Mouse (Mus musculus) forebrain, embryonic 10.5 days (tissue): Measurements from ENCODE around the gene Grm7. TPM values are rescaled to one million over a fixed set of nuclear protein-coding genes. Genes with fewer than 3 reads are reported as not detected.

Experiments used
- DNase-seq: peaks from one replicate; pipeline ENCODE4 v3.0.0-alpha.2; 2017; ENCODE audit warnings: low spot score; ENCODE audit errors: extremely low spot score
- H3K27ac ChIP-seq: fragments of 300-500 bp; sonication (generic); 2 replicates; pipeline ENCODE4 v1.5.1; 2016; ENCODE audit warnings: mild to moderate bottlenecking
- H3K27me3 ChIP-seq: fragments of 300-500 bp; sonication (generic); 2 replicates; pipeline ENCODE4 v1.6.1; 2016; ENCODE audit warnings: mild to moderate bottlenecking; ENCODE audit not compliant: poor library complexity, severe bottlenecking
- H3K36me3 ChIP-seq: fragments of 300-500 bp; sonication (generic); replicated peaks from 2 replicates; pipeline ENCODE4 v1.6.1; 2016; ENCODE audit warnings: mild to moderate bottlenecking, moderate library complexity
- H3K4me1 ChIP-seq: fragments of 300-500 bp; sonication (generic); 2 replicates; pipeline ENCODE4 v1.6.1; 2016
- H3K4me3 ChIP-seq: fragments of 300-500 bp; sonication (generic); 2 replicates; pipeline ENCODE4 v1.5.1; 2016; ENCODE audit warnings: mild to moderate bottlenecking, moderate library complexity
- H3K9me3 ChIP-seq: fragments of 300-500 bp; sonication (generic); 2 replicates; pipeline ENCODE4 v1.6.1; 2016; ENCODE audit warnings: mild to moderate bottlenecking, moderate library complexity
- WGBS: fragments of 180-500 bp; shearing (Covaris S2); methylation state at CpG from one replicate; pipeline ENCODE4 v1.1.7; 2016; 5-methylcytosine and 5-hydroxymethylcytosine counted together
- polyA plus RNA-seq: library from polyadenylated mRNA; unstranded; fragments of >200 nt; fragmentation: Nextera tagmentation; extraction: Ambion mirVana; gene quantifications from 2 replicates; pipeline ENCODE4 v1.2.1, GENCODE M21; 2016

The Grm7 gene
- polyA plus RNA-seq, 1 experiment from 2014 or later, result 0.20 TPM

GRCm38 (mm10) chr6:111529985-111530384, 884.6 kb downstream of the Grm7 start:
- no peak for DNase-seq
- H3K4me1 ChIP-seq, result no peaks in the 10 kb centered on the region
- H3K9me3 ChIP-seq, result no peaks in the 10 kb centered on the region
- H3K4me3 ChIP-seq, result no peak overlapping the region
- H3K36me3 ChIP-seq, result no peaks in the 10 kb centered on the region
- no peaks in the 10 kb centered on the region for H3K27me3 ChIP-seq
- WGBS, result 95% methylated on average over 2 of the region's 2 CpGs
- no peak overlapping the region for H3K27ac ChIP-seq

GRCm38 (mm10) chr6:111558588-111558987, 913.2 kb downstream of the Grm7 start:
- H3K9me3 ChIP-seq, result no peaks in the 10 kb centered on the region
- H3K36me3 ChIP-seq, result no peaks in the 10 kb centered on the region
- DNase-seq, result no peak
- H3K27me3 ChIP-seq, result no peaks in the 10 kb centered on the region
- no peaks in the 10 kb centered on the region for H3K4me1 ChIP-seq
- H3K27ac ChIP-seq, result no peak overlapping the region
- 93% methylated on average over 1 of the region's 1 CpGs for WGBS
- H3K4me3 ChIP-seq, result no peak overlapping the region

- DNase-seq, result no peak
- Histone ChIP-seq H3K36me3 (no peaks in the 10 kb centered on the region), H3K9me3 (no peaks in the 10 kb centered on the region), H3K4me1 (no peaks in the 10 kb centered on the region), H3K27ac (no peak overlapping the region), H3K27me3 (no peaks in the 10 kb centered on the region), H3K4me3 (no peak overlapping the region)
- 69% methylated on average over 3 of the region's 3 CpGs for WGBS
Observed at GRCm38 (mm10) chr6:111559459-111559858, 914.1 kb downstream of the Grm7 start.

GRCm38 (mm10) chr6:111561347-111561746, 916.0 kb downstream of the Grm7 start:
- 95% methylated on average over 7 of the region's 7 CpGs for WGBS
- no peak overlapping the region for H3K4me3 ChIP-seq
- H3K9me3 ChIP-seq, result no peaks in the 10 kb centered on the region
- no peaks in the 10 kb centered on the region for H3K27me3 ChIP-seq
- no peaks in the 10 kb centered on the region for H3K4me1 ChIP-seq
- H3K27ac ChIP-seq, result no peak overlapping the region
- no peak for DNase-seq
- H3K36me3 ChIP-seq, result no peaks in the 10 kb centered on the region

GRCm38 (mm10) chr6:111571471-111572088, 926.2 kb downstream of the Grm7 start:
- Histone ChIP-seq H3K4me3 (no peak overlapping the region), H3K36me3 (no peaks in the 10 kb centered on the region), H3K4me1 (no peaks in the 10 kb centered on the region), H3K27me3 (no peaks in the 10 kb centered on the region), H3K9me3 (no peaks in the 10 kb centered on the region), H3K27ac (no peak overlapping the region)
- no peak for DNase-seq
- WGBS, result 92% methylated on average over 4 of the region's 4 CpGs

GRCm38 (mm10) chr6:111584851-111585250, 939.5 kb downstream of the Grm7 start:
- Histone ChIP-seq H3K36me3 (no peaks in the 10 kb centered on the region), H3K4me1 (no peaks in the 10 kb centered on the region), H3K27ac (no peak overlapping the region), H3K27me3 (no peaks in the 10 kb centered on the region), H3K4me3 (no peak overlapping the region), H3K9me3 (no peaks in the 10 kb centered on the region)
- WGBS, result 80% methylated on average over 2 of the region's 2 CpGs
- DNase-seq, result no peak

GRCm38 (mm10) chr6:111587572-111587971, 942.2 kb downstream of the Grm7 start:
- no peak overlapping the region for H3K4me3 ChIP-seq
- 77% methylated on average over 2 of the region's 3 CpGs for WGBS
- no peak overlapping the region for H3K27ac ChIP-seq
- H3K27me3 ChIP-seq, result no peaks in the 10 kb centered on the region
- H3K4me1 ChIP-seq, result no peaks in the 10 kb centered on the region
- H3K9me3 ChIP-seq, result no peaks in the 10 kb centered on the region
- H3K36me3 ChIP-seq, result no peaks in the 10 kb centered on the region
- no peak for DNase-seq

GRCm38 (mm10) chr6:111601892-111602654, 956.7 kb downstream of the Grm7 start:
- no peaks in the 10 kb centered on the region for H3K36me3 ChIP-seq
- no peak overlapping the region for H3K27ac ChIP-seq
- no peaks in the 10 kb centered on the region for H3K9me3 ChIP-seq
- no peak overlapping the region for H3K4me3 ChIP-seq
- 91% methylated on average over 4 of the region's 4 CpGs for WGBS
- no peak for DNase-seq
- H3K4me1 ChIP-seq, result no peaks in the 10 kb centered on the region
- H3K27me3 ChIP-seq, result no peaks in the 10 kb centered on the region

GRCm38 (mm10) chr6:111610396-111610795, 965.0 kb downstream of the Grm7 start:
- H3K27ac ChIP-seq, result no peak overlapping the region
- no peaks in the 10 kb centered on the region for H3K4me1 ChIP-seq
- H3K36me3 ChIP-seq, result no peaks in the 10 kb centered on the region
- no peaks in the 10 kb centered on the region for H3K27me3 ChIP-seq
- H3K4me3 ChIP-seq, result no peak overlapping the region
- no peak for DNase-seq
- no peaks in the 10 kb centered on the region for H3K9me3 ChIP-seq
- 81% methylated on average over 3 of the region's 3 CpGs for WGBS

- H3K9me3 ChIP-seq, result no peaks in the 10 kb centered on the region
- no peaks in the 10 kb centered on the region for H3K36me3 ChIP-seq
- DNase-seq, result no peak
- no peak overlapping the region for H3K4me3 ChIP-seq
- H3K27ac ChIP-seq, result no peak overlapping the region
- H3K27me3 ChIP-seq, result no peaks in the 10 kb centered on the region
- H3K4me1 ChIP-seq, result no peaks in the 10 kb centered on the region
Observed at GRCm38 (mm10) chr6:111613834-111614233, 968.5 kb downstream of the Grm7 start.
